Mouse (Mus musculus) embryonic facial prominence, embryonic 11.5 days (tissue): ENCODE measurements around the gene Gm28043. TPM values are rescaled to one million over a fixed set of nuclear protein-coding genes. Genes with fewer than 3 reads are reported as not detected.
"Not testable (repeated sequence)": the region's sequence is repeated elsewhere in the genome, so short reads cannot be mapped to it uniquely, and the experiment has no call there.

Experiments
- ATAC-seq: fragments of 200-750 bp; cut with Nextera tagmentation; replicated peaks from 2 replicates; pipeline ENCODE4 v1.8.0; 2017; ENCODE audit warnings: low read depth; ENCODE audit not compliant: insufficient number of reproducible peaks, low FRiP score, low TSS enrichment
- DNase-seq: peaks from one replicate; pipeline ENCODE4 v3.0.0-alpha.2; 2015; ENCODE audit warnings: low spot score
- H3K27ac ChIP-seq: fragments of 300-500 bp; sonication (generic); replicated peaks from 2 replicates; pipeline ENCODE4 v1.5.1; 2014; ENCODE audit warnings: mild to moderate bottlenecking, low read depth, low read length, control low read depth
- H3K27me3 ChIP-seq: fragments of 300-500 bp; sonication (generic); 2 replicates; pipeline ENCODE4 v1.6.1; 2014; ENCODE audit warnings: mild to moderate bottlenecking, low read length, moderate library complexity, mixed read lengths; ENCODE audit not compliant: control insufficient read depth, insufficient read depth
- H3K36me3 ChIP-seq: fragments of 300-500 bp; sonication (generic); replicated peaks from 2 replicates; pipeline ENCODE4 v1.6.1; 2014; ENCODE audit warnings: low read depth, mild to moderate bottlenecking, low read length, moderate library complexity, mixed read lengths; ENCODE audit not compliant: control insufficient read depth, insufficient read depth
- H3K4me1 ChIP-seq: fragments of 300-500 bp; sonication (generic); 2 replicates; pipeline ENCODE4 v1.6.1; 2014; ENCODE audit warnings: low read length, mixed read lengths; ENCODE audit not compliant: control insufficient read depth, insufficient read depth
- H3K4me2 ChIP-seq: fragments of 300-500 bp; sonication (generic); 2 replicates; pipeline ENCODE4 v1.6.1; 2014; ENCODE audit warnings: low read depth, mild to moderate bottlenecking, control low read depth, low read length, moderate library complexity
- H3K4me3 ChIP-seq: fragments of 300-500 bp; sonication (generic); 2 replicates; pipeline ENCODE4 v1.5.1; 2014; ENCODE audit warnings: low read depth, low read length, control low read depth
- H3K9ac ChIP-seq: fragments of 300-500 bp; sonication (generic); replicated peaks from 2 replicates; pipeline ENCODE4 v1.6.1; 2014; ENCODE audit warnings: mild to moderate bottlenecking, control low read depth, low read length
- H3K9me3 ChIP-seq: fragments of 300-500 bp; sonication (generic); replicated peaks from 2 replicates; pipeline ENCODE4 v1.6.1; 2016; ENCODE audit warnings: mild to moderate bottlenecking, low read length, inconsistent platforms, mixed read lengths; ENCODE audit not compliant: control insufficient read depth
- WGBS: fragments of 180-500 bp; shearing (Covaris S2); extraction: QIAGEN DNeasy Blood & Tissue Kit; methylation state at CpG from one replicate; pipeline ENCODE4 v1.1.7; 2014; 5-methylcytosine and 5-hydroxymethylcytosine counted together
- polyA plus RNA-seq: library from polyadenylated mRNA; unstranded; fragments of >200 nt; fragmentation: Nextera tagmentation; extraction: Ambion mirVana; gene quantifications from 2 replicates; pipeline ENCODE4 v1.2.1, GENCODE M21; 2014

Gm28043 gene
- polyA plus RNA-seq, 1 experiment from 2014 or later: 2.1 TPM

DNA sequence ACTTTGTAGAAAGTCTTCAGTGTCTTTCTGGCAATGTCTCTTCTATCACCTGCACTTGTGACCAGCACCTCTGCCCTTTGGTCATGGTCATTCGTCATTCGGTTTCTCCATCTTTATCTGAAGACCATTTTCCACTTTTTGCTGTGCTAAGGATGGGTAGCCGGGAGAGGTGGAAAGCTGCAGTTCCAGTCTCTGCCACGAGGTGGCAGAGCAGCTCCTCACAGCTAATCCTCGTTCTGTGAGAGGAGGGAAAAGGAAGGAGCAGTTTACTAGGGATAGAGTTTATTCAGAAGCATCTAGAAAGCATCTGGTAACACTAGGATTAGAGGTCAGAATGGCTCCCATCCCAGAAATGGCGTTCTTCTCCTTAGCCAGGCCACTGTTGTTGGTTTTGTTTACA, 11.4 kb upstream of the Gm28043 start:
- Histone ChIP-seq H3K9ac (no peak overlapping the region), H3K9me3 (no peaks in the 10 kb centered on the region), H3K27me3 (no peaks in the 10 kb centered on the region), H3K36me3 (no peaks in the 10 kb centered on the region; the same call in none of the 2 replicates), H3K4me1 (no peaks in the 10 kb centered on the region), H3K4me2 (no peak overlapping the region), H3K4me3 (no peak overlapping the region), H3K27ac (no peak overlapping the region)
- ATAC-seq: no peak; the same call in 1 of the 2 replicates
- peak; percentile 82 for DNase-seq
- 28% methylated on average over 6 of the region's 6 CpGs for WGBS

DNA sequence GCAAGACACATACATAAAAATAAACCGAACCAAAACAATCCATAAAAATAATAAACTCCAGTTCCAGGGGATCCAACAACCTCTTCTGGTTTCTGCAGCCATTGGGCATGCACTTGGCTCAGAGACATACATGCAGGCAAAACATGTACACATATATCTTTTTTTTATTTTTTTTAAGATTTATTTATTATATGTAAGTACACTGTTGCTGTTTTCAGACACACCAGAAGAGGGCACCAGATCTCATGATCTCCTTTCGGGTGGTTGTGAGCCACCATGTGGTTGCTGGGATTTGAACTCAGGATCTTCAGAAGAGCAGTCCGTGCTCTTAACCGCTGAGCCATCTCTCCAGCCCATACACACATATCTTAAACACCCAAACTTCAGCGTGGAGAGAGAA, 1.2 kb upstream of the Gm28043 start:
- H3K36me3 ChIP-seq, H3K9ac ChIP-seq, H3K4me3 ChIP-seq, H3K4me2 ChIP-seq, H3K27ac ChIP-seq, ATAC-seq, DNase-seq, H3K27me3 ChIP-seq, H3K9me3 ChIP-seq, H3K4me1 ChIP-seq: not testable (repeated sequence)
- WGBS: 81% methylated on average over 5 of the region's 5 CpGs

DNA sequence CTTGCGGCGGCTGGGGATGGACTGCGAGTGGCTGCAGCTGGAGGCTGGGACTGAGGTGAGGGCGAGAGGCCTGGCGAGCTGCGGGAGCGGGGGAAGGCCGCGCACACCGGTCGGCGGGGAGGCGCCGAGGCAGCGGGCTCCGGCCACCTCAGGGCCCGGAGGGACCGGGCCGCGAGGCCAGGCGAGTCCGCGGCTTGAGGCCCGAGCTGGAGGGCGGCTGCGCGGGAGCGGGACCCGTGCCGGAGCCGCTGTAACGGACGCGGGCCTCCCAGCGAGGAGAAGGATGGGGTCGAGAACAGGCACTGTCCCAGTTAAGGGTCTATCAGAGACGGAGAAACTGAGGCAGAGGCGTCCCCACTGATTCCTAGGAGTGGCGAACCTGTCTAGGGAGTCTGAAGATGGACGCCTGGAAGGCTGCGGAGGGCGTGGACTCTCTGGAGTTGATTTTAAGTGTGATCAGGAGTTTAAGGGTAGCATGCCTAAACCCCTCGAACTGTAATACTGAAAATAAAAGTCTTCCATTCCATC, 412 bp downstream of the Gm28043 start:
- H3K4me2 ChIP-seq: peak overlapping the region; percentile 87
- WGBS: under 1% methylated on average over 43 of the region's 43 CpGs
- peak overlapping the region; percentile 94 for H3K4me3 ChIP-seq
- peaks cover 5% of the 10 kb centered on the region for H3K36me3 ChIP-seq
- H3K9me3 ChIP-seq: no peaks in the 10 kb centered on the region
- no peaks in the 10 kb centered on the region for H3K4me1 ChIP-seq
- H3K9ac ChIP-seq: peak overlapping the region; percentile 96
- H3K27ac ChIP-seq: peak overlapping the region; percentile 92
- DNase-seq (peak; percentile 21), ATAC-seq (0 out of 2 replicates have a peak, but pooled peaks have one; percentile 5)
- H3K27me3 ChIP-seq: no peaks in the 10 kb centered on the region

DNA sequence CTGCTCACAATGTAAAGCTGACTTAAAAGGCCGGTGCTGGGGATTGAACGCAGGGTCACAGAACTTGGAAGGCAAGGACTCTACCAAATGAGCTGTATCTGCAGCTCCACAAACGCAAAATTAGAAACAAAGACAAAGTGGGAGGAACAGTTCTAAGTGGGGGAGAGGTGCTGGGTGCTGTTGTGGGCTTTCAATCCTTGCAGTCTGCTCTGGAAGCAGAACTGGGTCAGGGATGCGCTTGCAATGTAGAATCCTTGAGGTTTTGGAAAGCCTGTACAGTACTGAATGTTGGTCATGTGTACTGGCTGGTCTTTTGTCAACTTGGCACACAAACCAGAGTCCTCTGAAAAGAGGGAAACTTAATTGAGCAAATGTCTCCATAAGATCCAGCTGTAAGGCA, 940 bp downstream of the Gm28043 start:
- Histone ChIP-seq H3K9me3 (no peaks in the 10 kb centered on the region), H3K4me1 (no peaks in the 10 kb centered on the region), H3K27ac (no peak overlapping the region), H3K9ac (peak overlapping the region; percentile 96), H3K36me3 (peaks cover 5% of the 10 kb centered on the region), H3K27me3 (no peaks in the 10 kb centered on the region), H3K4me3 (peak overlapping the region; percentile 94), H3K4me2 (peak overlapping the region; percentile 87)
- DNase-seq (peak; percentile 4), ATAC-seq (no peak)
- WGBS: 12% methylated on average over 4 of the region's 4 CpGs

DNA sequence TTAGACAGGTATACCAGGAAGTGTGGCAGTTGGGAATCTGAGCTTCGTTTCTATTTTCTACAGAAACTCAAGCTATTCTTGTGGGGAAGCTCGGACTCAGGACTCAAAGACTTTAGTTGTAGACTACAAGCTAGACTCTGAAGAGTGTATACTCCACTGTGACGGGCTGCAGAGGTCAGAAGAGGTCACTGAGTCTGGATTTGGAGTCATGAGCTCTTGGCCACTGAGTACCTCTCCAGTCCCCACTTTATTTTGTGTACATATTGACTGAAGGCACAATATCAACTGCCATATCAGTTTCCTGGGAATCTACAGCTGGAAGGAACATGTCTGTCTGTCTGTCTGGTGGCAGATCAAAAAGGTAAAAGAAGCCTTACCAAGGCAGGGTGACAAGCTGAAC, 4.6 kb downstream of the Gm28043 start:
- no peaks in the 10 kb centered on the region for H3K27me3 ChIP-seq
- H3K4me3 ChIP-seq: no peak overlapping the region
- no peak overlapping the region for H3K9ac ChIP-seq
- H3K36me3 ChIP-seq: peaks cover 11% of the 10 kb centered on the region
- ATAC-seq: no peak
- WGBS: 82% methylated on average over 3 of the region's 3 CpGs
- no peak overlapping the region for H3K27ac ChIP-seq
- DNase-seq: no peak
- H3K4me2 ChIP-seq: no peak overlapping the region
- H3K4me1 ChIP-seq: no peaks in the 10 kb centered on the region
- no peaks in the 10 kb centered on the region for H3K9me3 ChIP-seq

DNA sequence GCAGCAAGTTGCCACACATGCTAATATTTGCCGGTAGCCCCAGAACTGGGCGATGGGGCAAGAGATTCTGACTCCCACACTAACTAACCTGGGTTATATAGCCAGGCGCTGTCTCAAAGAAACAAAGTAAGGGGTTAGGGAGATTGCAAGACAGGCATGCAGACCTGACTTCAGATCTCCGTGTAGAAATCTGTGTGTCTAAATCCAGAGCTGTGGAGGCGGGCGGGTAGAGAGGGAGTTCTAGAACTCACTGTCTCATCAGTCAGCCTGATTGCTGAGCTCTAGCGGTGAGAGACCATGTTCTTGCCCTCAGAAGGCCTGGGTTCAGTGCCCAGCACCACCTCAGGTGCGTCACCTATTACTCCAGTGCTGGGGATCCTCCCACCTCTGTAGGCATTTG, 8.8 kb downstream of the Gm28043 start:
- 94% methylated on average over 8 of the region's 8 CpGs for WGBS
- Histone ChIP-seq H3K4me1 (no peaks in the 10 kb centered on the region), H3K4me3 (no peak overlapping the region), H3K9ac (no peak overlapping the region), H3K4me2 (no peak overlapping the region), H3K27me3 (no peaks in the 10 kb centered on the region), H3K9me3 (no peaks in the 10 kb centered on the region), H3K36me3 (peaks cover 12% of the 10 kb centered on the region), H3K27ac (no peak overlapping the region)
- DNase-seq: no peak
- ATAC-seq: no peak

DNA sequence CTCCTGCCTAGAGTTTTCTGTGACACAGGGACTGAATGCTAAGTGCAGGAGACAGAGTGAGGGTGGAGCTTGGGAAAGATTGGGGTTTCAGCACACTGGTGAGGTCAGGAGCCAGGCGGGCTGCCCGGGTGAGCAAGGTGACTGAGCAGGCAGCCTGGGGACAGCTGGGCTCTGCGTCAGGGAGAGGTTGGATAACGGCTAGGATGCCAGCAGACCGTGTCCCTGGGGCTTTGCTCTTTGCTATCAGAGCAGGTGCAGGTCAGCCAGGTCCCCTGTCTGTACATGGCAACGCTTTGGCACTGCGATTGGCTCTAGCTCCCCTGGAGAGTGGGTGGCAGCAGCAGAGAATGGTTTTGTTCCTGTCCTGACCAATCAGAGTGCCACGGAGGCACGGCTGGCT, 12.6 kb downstream of the Gm28043 start:
- Histone ChIP-seq H3K27ac (no peak overlapping the region), H3K4me1 (no peaks in the 10 kb centered on the region), H3K4me3 (no peak overlapping the region), H3K9ac (no peak overlapping the region), H3K27me3 (no peaks in the 10 kb centered on the region), H3K4me2 (no peak overlapping the region), H3K36me3 (peaks cover 9% of the 10 kb centered on the region), H3K9me3 (no peaks in the 10 kb centered on the region)
- no peak for ATAC-seq
- no peak for DNase-seq
- 90% methylated on average over 9 of the region's 9 CpGs for WGBS

DNA sequence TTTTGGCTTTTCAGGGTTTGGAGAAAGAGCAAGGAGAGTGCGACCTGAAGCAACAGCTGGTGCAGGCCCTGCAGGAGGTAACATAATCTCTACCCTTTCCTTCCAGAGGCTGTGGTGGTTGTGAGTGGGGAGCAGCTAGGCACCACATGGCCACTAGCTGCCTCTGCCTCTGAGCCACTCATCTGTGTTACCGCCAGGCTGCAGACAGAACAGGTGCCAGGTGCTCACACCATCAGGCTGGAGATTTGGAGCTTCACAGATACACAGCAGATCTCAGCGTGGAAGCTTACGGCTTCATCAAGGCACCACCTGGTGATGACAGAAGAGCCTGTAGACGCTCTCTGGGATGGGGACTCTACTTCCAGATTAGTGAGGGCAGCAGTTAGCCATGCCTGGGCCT, 14.3 kb downstream of the Gm28043 start:
- H3K4me3 ChIP-seq: no peak overlapping the region
- no peak overlapping the region for H3K27ac ChIP-seq
- H3K36me3 ChIP-seq: peaks cover 3% of the 10 kb centered on the region; the same call in 1 of the 2 replicates
- no peak overlapping the region for H3K9ac ChIP-seq
- ATAC-seq: no peak
- WGBS: 94% methylated on average over 5 of the region's 5 CpGs
- no peak for DNase-seq
- H3K4me1 ChIP-seq: no peaks in the 10 kb centered on the region
- H3K4me2 ChIP-seq: no peak overlapping the region
- no peaks in the 10 kb centered on the region for H3K27me3 ChIP-seq
- no peaks in the 10 kb centered on the region for H3K9me3 ChIP-seq
